Mouse (Mus musculus): ENCODE measurements around the gene Pla2r1.

Pla2r1 gene

DNA sequence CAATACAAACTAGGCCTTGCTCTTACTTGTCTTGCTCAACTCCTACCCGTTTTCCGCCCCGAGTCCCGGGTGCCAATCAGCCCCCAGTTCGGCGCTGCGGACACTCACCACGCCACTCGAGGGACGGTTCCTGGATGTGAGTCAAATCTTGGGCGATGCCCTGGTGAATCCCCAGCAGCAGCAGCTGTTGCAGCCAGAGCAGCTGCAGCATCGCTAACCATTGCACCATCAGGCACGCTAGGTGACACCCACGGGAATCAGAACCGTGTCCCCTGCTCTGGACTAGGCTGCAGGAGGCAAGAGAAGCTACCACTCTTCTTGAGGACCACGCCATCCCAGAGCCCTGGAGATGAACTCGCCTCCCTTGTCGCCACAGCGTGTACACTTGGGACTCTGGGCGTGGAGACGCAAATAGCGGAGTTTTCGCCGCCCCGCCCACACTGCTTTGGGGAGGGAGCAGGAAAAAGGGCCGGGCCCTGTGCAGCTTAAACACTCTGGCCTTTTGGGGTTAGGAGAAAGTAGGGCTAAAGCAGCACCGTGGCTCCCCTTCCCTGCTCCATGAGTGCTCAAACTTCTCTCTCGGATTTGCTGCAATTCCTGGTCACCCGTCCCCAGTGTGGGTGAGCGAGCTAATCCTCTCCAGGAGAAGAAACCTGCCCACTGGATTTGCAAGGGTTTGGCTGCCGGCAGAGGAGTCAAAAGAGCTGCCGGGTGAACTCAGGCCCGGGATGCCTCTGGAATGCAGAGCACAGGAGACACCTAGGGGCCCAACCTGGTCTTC lies at the start of gene Pla2r1:
Gene Pla2r1 (minus strand): TSS at position 407 of the 781 bp plus-strand sequence.
- peak; percentile 9 to 19 for DNase-seq

DNA sequence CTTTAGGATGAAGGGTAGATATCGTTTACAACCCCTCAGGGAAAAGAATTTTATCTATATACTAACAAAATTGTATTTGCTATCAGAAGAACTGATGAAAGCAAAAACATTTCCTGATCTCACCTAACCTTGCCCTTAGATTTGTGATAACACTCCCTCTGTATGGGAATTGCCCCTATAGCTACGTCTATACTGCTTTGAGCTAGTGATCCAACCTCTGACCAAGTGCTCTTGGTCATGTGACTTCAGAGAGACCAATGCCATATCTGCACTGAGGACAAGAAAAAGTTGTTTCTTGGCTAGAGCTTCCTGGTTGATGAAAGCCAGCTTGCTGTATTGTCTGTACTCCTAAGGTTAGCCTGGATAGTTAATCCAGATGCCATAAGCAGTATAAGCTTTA lies 48.2 kb upstream of the Pla2r1 start:
- no peak for DNase-seq

DNA sequence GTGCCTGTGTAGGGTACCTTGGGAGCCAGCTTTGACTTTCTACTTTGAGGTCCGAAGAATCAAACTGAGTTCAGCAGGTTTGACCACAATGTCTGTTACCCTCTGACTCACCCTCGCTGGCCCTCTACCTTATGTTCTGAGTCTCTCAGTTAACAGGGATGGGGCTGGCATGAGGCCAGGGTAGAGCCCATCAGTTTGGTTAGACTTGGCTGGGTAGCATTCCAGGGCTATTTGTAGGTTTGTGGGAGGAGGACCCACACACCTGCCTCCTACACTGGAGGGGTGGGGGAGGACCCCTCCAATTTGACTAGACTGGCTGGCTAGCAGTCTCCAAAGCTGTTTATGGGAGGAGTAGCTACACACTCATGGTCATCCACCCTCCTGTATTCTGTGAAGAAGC lies 47.8 kb upstream of the Pla2r1 start:
- DNase-seq: no peak

GRCm38 (mm10) chr2:60583416-60583815 lies 30.3 kb upstream of the Pla2r1 start:
- no peak for DNase-seq

- DNase-seq: no peak
Observed at GRCm38 (mm10) chr2:60554561-60554960, 1.5 kb upstream of the Pla2r1 start.

DNA sequence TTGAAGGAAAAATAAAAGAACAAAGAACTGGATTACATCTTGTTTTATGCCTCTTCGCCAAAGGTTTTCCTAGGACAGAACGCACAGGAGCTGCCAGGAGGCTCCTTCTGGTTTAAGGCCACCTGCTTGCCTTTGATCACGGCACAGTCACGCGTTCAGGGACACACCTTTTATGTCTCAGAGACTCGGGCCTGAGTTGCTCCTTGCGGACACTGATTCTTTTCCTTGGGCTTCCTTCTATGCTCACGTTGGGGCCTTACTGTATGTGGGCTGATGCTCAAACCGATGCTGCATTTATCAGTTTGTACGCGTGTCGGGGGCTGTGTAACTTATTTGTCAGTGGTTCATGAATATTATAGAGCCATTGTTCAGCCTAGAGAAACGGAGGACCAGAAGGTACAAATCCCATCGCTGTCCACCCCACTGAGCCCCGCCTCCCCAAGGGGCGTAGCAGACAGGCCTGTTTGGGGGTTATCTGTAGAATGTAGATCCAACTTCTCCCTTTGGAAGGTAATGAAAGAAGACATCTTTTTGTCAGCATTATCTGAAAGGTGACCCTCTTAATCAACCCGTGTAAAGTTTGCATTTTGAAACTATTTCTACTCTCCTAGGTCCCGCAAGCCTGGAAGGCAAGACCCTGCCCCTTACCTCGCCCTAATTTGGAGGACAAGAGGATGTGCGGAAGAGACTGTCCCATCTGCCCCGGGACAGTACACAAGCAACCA lies 769 bp downstream of the Pla2r1 start:
- no peak for DNase-seq

DNA sequence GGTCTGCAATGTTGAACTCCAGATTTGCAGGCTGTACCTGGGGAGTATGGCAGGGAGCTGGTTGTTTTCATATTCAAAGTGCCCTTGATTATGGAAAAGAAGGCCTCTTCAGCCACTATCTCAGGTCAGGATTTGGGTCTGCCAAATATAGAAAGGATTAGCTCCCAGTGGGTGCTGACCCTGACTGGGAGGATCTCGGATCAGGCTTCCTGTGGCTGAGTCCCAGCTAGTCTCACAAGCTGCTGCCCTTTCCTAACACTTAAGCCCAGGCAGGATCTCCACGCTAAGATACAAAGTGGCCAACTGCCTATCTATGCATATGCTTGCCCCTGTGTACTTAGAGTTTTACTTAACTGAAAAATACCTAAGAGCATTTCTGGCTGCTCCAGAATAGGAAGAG lies 1.4 kb downstream of the Pla2r1 start:
- no peak for DNase-seq

DNA sequence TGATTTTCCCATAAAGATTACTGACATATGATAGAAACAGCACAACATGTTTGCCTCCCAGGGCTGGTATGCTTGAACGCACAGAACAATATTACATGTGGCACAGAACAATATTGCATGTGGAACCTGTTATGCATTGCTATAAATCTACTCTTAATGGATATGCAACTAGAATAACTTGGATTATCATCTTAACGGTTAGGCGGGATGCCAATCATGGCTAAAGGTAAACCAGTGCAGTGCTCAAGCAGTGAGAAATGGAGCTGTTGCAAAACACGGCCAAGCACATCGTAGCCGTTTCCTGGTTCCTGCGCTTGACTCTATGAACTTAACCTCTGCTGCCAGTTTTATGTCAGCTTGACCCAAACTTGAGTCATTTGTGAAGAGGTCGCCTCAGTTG lies 2.6 kb downstream of the Pla2r1 start:
- DNase-seq: no peak

DNA sequence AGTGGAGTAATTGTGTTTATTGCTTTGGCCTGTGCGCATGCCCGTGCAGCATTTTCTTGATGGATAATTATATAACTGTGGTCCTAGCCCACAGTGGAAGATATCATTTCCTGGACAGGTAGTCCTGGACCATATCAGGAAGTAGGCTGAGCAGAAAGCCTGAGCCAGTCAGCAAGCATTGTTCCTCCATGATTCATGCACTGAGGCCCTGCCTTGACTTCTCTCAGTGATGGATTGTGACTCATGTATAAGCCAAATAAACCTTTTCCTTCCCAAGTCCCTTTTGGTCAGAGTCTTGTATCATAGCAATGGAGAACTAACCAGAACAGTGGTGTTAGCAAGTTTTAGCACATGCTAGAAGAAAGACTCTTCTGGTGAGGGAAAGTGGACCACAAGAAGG lies 3.3 kb downstream of the Pla2r1 start:
- DNase-seq: no peak

DNA sequence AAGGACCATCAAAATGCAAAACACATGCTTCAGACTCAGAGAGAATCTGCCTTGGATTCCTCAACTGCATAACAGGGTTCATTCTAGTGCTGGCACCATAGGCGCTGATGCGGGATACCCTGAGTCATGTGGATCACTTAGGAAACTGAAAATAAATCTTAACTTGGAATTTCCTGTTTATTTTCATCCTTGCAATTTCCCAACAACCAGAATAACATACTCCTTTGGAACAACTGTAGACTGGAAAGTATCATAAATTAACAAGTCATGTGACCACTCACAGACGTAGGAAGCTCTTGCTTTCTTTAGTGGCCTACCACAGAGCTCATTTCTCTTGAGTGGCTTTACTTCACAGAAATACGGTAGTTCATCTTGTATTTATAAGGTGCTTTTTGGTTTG lies 7.0 kb downstream of the Pla2r1 start:
- no peak for DNase-seq

GRCm38 (mm10) chr2:60544006-60544405 lies 9.1 kb downstream of the Pla2r1 start:
- DNase-seq: no peak

DNA sequence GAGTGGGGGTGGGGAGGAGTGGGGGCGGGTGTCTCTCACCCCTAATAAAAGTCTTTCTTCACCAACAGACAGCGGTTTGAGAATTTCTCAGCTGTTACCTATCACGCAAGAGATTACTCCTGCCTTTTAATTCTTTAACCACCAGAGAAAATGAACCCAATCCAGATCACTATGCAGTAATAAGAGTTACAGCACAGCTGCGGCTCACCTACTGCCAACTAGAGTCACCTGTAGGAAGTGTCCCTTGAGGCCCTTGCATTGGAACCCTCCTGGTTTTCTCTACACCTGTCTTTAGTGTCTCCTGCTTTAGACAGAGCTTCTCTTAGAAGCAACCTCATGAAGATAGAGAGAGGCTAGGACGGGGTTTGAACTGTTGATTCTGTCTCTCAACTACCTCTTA lies 11.4 kb downstream of the Pla2r1 start:
- no peak for DNase-seq

DNA sequence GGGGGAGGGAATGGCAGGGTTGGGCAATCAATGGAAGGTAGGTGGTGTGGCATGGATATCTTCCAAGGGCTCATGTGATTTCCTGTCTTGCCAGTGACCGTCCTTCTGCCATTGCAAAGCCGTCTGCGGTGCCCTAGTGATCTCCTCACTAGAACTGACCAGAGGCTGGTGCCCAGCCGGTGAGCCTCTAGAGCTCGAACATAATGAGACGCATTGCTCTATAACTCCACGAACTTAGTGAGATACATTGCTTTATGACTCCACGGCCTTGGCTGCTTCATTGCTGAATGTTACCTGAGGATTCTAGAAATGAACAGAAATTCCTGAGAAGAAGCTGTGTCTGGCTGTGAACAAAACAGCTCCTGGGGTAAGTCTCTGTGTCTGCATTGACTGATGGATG lies 12.8 kb downstream of the Pla2r1 start:
- DNase-seq: no peak

DNA sequence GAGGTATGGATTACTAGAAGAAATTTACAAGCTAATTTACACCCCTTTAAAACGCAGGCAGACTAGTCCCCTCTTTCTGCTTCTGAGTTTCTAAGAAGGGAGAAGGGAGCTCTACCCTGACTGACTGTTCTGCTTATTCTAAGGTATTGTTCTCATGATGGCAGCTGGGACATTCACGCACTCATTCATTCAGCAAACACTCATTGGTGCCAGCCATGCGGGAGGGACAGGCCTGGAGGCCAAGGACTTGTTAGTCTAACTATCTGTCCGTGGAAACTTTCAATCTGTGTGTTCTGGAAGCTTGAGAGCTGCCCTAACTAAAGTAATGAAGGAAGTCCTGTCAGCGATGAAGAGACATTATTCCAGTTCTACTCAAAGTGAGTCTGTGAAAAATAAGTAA lies 14.4 kb downstream of the Pla2r1 start:
- no peak for DNase-seq

- DNase-seq: no peak
Observed at GRCm38 (mm10) chr2:60538274-60538673, 14.8 kb downstream of the Pla2r1 start.

- no peak for DNase-seq
Observed at GRCm38 (mm10) chr2:60534755-60535154, 18.4 kb downstream of the Pla2r1 start.

DNA sequence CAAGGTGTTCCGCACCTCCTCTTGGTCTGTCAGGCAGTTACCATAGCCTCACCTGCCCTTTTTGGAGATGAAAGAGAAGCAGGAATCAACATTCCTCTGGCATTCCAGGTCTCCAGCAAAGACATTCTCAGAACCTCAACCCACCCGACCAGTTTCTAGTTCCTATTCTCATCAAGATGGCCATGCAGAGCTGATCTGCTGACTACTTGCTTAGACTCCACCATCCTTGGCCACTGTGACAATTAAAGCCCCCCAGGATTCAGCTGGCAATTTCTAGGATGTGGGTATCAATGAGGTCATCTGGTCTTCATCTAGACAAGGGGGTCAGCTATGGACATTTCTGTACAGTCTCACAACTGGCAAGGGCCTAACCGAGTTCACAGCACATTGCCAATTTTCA lies 20.1 kb downstream of the Pla2r1 start:
- no peak for DNase-seq

DNA sequence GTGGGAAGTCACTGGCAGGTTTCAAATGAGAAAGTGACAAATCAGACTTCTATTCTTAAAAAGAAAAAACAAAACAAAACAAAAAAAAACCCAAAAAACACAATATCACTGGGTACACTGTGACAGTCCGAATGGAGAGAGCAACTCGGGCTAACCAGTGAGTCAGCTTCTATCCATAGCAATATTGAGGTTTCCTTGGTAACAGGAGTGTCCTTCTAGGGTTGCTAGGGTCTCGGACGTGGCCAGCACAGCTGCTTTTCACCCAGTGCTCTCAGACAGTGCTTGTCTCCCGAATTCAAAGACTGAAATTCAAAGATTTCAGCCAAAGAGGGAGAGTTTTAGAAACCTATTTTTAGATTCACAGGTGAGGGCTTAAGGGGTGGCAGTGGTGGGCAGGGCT lies 20.6 kb downstream of the Pla2r1 start:
- DNase-seq: no peak

DNA sequence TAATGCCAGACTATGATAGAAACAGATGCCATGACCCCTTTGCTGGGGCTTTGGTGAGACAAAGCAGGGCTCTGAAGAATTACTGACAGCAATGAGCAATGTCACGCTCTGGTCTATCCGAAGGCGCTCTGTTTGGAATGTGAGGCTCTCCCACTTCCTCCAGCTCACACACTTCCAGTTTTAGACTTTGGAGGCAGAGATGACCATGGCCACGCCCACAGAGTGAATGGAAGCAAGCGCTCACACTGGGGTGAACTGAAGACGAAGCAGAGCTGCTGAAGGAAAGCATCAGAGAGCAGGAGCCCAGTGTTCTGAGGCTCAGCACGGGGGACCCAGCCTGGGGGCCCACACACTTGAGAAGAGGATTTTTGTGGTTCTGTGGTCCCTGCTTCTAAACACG lies 37.3 kb downstream of the Pla2r1 start:
- no peak for DNase-seq

DNA sequence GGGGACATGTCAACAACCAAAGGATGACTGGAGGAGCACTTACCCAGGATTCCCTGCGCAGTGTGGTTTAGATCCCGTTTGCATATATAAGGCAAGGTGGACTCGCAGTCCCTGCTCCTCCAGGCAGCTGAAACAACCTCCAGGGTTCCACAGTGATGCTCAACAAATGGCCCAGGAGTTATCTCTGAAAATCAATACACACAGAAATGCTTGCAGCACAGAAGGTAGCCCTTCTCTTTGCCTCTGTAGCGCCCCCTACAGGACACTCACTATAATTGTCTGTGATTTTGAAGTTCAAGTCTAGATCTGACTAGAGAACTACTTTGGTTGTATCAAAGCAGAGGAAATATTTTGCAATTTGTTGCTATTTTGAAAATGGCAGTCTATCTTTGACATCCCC lies 38.2 kb downstream of the Pla2r1 start:
- no peak for DNase-seq

- no peak for DNase-seq
Observed at GRCm38 (mm10) chr2:60510718-60511117, 42.4 kb downstream of the Pla2r1 start.

DNA sequence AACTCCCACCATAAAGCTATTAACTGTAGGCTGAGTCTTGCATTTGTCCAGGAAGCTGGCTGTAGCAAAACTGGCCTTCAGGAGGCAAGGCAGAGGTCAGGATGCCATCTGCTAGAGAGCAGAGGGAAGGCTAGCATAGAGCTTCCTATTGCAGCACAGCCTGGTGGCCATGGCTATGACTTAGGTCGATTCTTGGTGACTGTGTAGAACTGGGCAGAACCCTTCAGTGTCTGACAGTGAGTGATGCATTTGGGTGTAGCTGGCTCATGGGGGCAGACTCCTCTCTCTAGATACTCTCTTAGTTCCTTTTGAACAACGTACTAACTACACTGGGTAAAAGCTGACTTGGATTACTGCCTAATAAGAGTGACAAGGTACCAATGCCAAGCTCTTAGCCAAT lies 48.0 kb downstream of the Pla2r1 start:
- no peak for DNase-seq

- no peak for DNase-seq
Observed at GRCm38 (mm10) chr2:60504718-60505117, 48.4 kb downstream of the Pla2r1 start.

DNA sequence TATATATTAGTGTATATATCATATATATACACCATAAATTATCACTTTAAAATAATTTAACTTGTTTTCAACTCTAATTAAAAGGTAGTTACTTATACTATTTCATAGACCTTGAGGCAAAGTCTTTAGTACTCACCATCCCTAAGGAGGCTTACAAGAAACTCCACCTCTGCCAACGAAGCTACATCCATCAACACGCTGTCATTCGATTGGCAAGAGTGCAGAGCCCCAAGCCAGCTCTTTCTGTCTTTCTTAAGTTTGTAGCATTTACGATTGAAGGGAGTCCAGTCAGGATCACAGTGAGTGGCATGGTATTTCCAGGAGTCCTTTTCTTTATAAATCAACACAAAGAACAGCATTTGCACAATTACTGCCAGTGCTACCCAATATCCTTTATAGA lies 49.1 kb downstream of the Pla2r1 start:
- DNase-seq: no peak
